Mouse (Mus musculus) limb, embryonic 14.5 days (tissue): Measurements from ENCODE around the gene Tnip1. TPM values are rescaled to one million over a fixed set of nuclear protein-coding genes. Genes with fewer than 3 reads are reported as not detected.
"Not testable (repeated sequence)": the region's sequence is repeated elsewhere in the genome, so short reads cannot be mapped to it uniquely, and the experiment has no call there.

Experiments used
- ATAC-seq: fragments of 200-750 bp; cut with Nextera tagmentation; 2 replicates; pipeline ENCODE4 v1.8.0; 2017; ENCODE audit warnings: low read depth, moderate number of reproducible peaks, moderate TSS enrichment; ENCODE audit not compliant: low FRiP score
- DNase-seq: peaks from one replicate; pipeline ENCODE4 v3.0.0-alpha.2; 2015; ENCODE audit warnings: low spot score
- H3K27ac ChIP-seq: fragments of 300-500 bp; sonication (generic); replicated peaks from 2 replicates; pipeline ENCODE4 v1.5.1; 2014; ENCODE audit warnings: low read depth, mild to moderate bottlenecking, low read length, moderate library complexity, mixed read lengths
- H3K27me3 ChIP-seq: fragments of 300-500 bp; sonication (generic); 2 replicates; pipeline ENCODE4 v1.6.1; 2014; ENCODE audit warnings: low read length, mixed read lengths; ENCODE audit not compliant: control insufficient read depth, insufficient read depth
- H3K36me3 ChIP-seq: fragments of 300-500 bp; sonication (generic); 2 replicates; pipeline ENCODE4 v1.6.1; 2014; ENCODE audit warnings: mild to moderate bottlenecking, low read length, moderate library complexity, mixed read lengths; ENCODE audit not compliant: control insufficient read depth, insufficient read depth
- H3K4me1 ChIP-seq: fragments of 300-500 bp; sonication (generic); 2 replicates; pipeline ENCODE4 v1.6.1; 2014; ENCODE audit warnings: antibody characterized with exemption, low read length, mixed read lengths; ENCODE audit not compliant: control insufficient read depth, insufficient read depth
- H3K4me2 ChIP-seq: fragments of 300-500 bp; sonication (generic); replicated peaks from 2 replicates; pipeline ENCODE4 v1.6.1; 2014; ENCODE audit warnings: low read depth, mild to moderate bottlenecking, low read length, moderate library complexity; ENCODE audit not compliant: severe bottlenecking
- H3K4me3 ChIP-seq: fragments of 300-500 bp; sonication (generic); replicated peaks from 2 replicates; pipeline ENCODE4 v1.5.1; 2014; ENCODE audit warnings: low read length
- H3K9ac ChIP-seq: fragments of 300-500 bp; sonication (generic); 2 replicates; pipeline ENCODE4 v1.6.1; 2014; ENCODE audit warnings: mild to moderate bottlenecking, low read depth, low read length, moderate library complexity; ENCODE audit not compliant: severe bottlenecking
- H3K9me3 ChIP-seq: fragments of 300-500 bp; sonication (generic); 2 replicates; pipeline ENCODE4 v1.6.1; 2016; ENCODE audit warnings: low read length; ENCODE audit not compliant: control insufficient read depth
- POLR2A ChIP-seq: fragments of 200-500 bp; IDR thresholded peaks from 2 replicates; pipeline ENCODE4 v1.8.0; 2012; ENCODE audit warnings: inconsistent platforms, mild to moderate bottlenecking, moderate library complexity, borderline replicate concordance; ENCODE audit not compliant: insufficient read depth, insufficient read length; ENCODE audit errors: extremely low read depth
- WGBS: fragments of 180-500 bp; shearing (Covaris S2); extraction: QIAGEN DNeasy Blood & Tissue Kit; methylation state at CpG from one replicate; pipeline ENCODE4 v1.1.7; 2014; 5-methylcytosine and 5-hydroxymethylcytosine counted together
- polyA plus RNA-seq, 2 experiments: library from polyadenylated mRNA; depleted of rRNA in 1 of 2; stranded (reverse) in 1 of 2; unstranded in 1 of 2; fragments of >200 nt; fragmentation: Nextera tagmentation in 1 of 2; extraction: Ambion mirVana in 1 of 2; gene quantifications; 2 replicates each; pipeline versions ENCODE4 v1.2.1 to v1.2.3; 2012 to 2014

Tnip1 gene
- polyA plus RNA-seq, 2 experiments, result 20.0 to 21.6 TPM

GRCm38 (mm10) chr11:54955735-54956480 is 6.8 kb downstream of the Tnip1 start:
- Histone ChIP-seq H3K4me1 (peaks cover 7% of the 10 kb centered on the region; the same call in 1 of the 2 replicates), H3K9ac (peak overlapping the region; percentile 69), H3K4me2 (peak overlapping the region; percentile 61), H3K36me3 (peaks cover 1% of the 10 kb centered on the region; the same call in 1 of the 2 replicates), H3K9me3 (no peaks in the 10 kb centered on the region), H3K27me3 (no peaks in the 10 kb centered on the region), H3K27ac (peak overlapping the region; percentile 80), H3K4me3 (peak overlapping the region; percentile 69)
- peak; percentile 35; the same call in 1 of the 2 replicates for TF ChIP-seq POLR2A
- DNase-seq (peak; percentile 96), ATAC-seq (peak; percentile 98)
- under 1% methylated on average over 59 of the region's 59 CpGs for WGBS

- WGBS, result 42% methylated on average over 10 of the region's 10 CpGs
- peak overlapping the region; percentile 61 for H3K4me2 ChIP-seq
- peak overlapping the region; percentile 80; the same call in 1 of the 2 replicates for H3K27ac ChIP-seq
Measured at GRCm38 (mm10) chr11:54955400-54955734, 7.3 kb downstream of the Tnip1 start.

GRCm38 (mm10) chr11:54954716-54955115 is 8.0 kb downstream of the Tnip1 start:
- no peak for TF ChIP-seq POLR2A
- Histone ChIP-seq H3K4me2 (peak overlapping the region; percentile 0; the same call in 1 of the 2 replicates), H3K4me3 (no peak overlapping the region; the same call in 1 of the 2 replicates), H3K27me3 (no peaks in the 10 kb centered on the region), H3K9me3 (no peaks in the 10 kb centered on the region), H3K4me1 (peaks cover 7% of the 10 kb centered on the region; the same call in 1 of the 2 replicates), H3K27ac (no peak overlapping the region), H3K9ac (no peak overlapping the region), H3K36me3 (peaks cover 4% of the 10 kb centered on the region; the same call in 1 of the 2 replicates)
- no peak for DNase-seq
- no peak for ATAC-seq
- 85% methylated on average over 8 of the region's 8 CpGs for WGBS

More at GRCm38 (mm10) chr11:54955400-54955734, 7.3 kb downstream of the Tnip1 start:
- peak overlapping the region; percentile 69 for H3K9ac ChIP-seq
- DNase-seq, H3K36me3 ChIP-seq, H3K27me3 ChIP-seq, H3K9me3 ChIP-seq, ATAC-seq, H3K4me1 ChIP-seq: not testable (repeated sequence)
- peak overlapping the region; percentile 69 for H3K4me3 ChIP-seq

- Histone ChIP-seq H3K4me1 (peaks cover 7% of the 10 kb centered on the region; the same call in 1 of the 2 replicates), H3K27me3 (no peaks in the 10 kb centered on the region), H3K4me2 (0 out of 2 replicates have a peak overlapping the region, but pooled peaks have one; percentile 0), H3K9ac (no peak overlapping the region; the same call in 1 of the 2 replicates), H3K27ac (no peak overlapping the region), H3K36me3 (peaks cover 4% of the 10 kb centered on the region; the same call in 1 of the 2 replicates), H3K9me3 (no peaks in the 10 kb centered on the region), H3K4me3 (no peak overlapping the region)
- TF ChIP-seq POLR2A, result no peak
- ATAC-seq, result no peak
- DNase-seq, result no peak
- WGBS, result 41% methylated on average over 9 of the region's 9 CpGs
Measured at GRCm38 (mm10) chr11:54953993-54954446, 8.7 kb downstream of the Tnip1 start.

GRCm38 (mm10) chr11:54952651-54953050 is 10.1 kb downstream of the Tnip1 start:
- TF ChIP-seq POLR2A, result no peak
- H3K4me1 ChIP-seq, result peaks cover 7% of the 10 kb centered on the region; the same call in 1 of the 2 replicates
- WGBS, result 71% methylated on average over 6 of the region's 6 CpGs
- H3K27ac ChIP-seq, result no peak overlapping the region
- DNase-seq (no peak), ATAC-seq (no peak)
- H3K4me2 ChIP-seq, result no peak overlapping the region
- no peak overlapping the region for H3K4me3 ChIP-seq
- peaks cover 4% of the 10 kb centered on the region; the same call in 1 of the 2 replicates for H3K36me3 ChIP-seq
- no peaks in the 10 kb centered on the region for H3K9me3 ChIP-seq
- no peaks in the 10 kb centered on the region for H3K27me3 ChIP-seq
- no peak overlapping the region for H3K9ac ChIP-seq
